Comparison of ENCODE assay signal across 26 mouse cellular contexts in genomic region chr4:108811550-108811949, GRCm38 (mm10). TPM values are rescaled to one million over a fixed set of nuclear protein-coding genes. Genes with fewer than 3 reads are reported as not detected.
"Had no signal": no experiment of that assay in that cellular context is flagged by ENCODE, and none has a peak within 500 bp of the region (broad histone marks: within the 10 kb centered on the region; RNA-seq: fewer than 3 reads in every experiment).

No protein-coding gene starts in this region.

- H3K9ac ChIP-seq: heart, embryonic 13.5 days; heart, embryonic 15.5 days; hindbrain, embryonic 12.5 days; hindbrain, embryonic 14.5 days; limb, embryonic 13.5 days; limb, embryonic 15.5 days had no signal

- ATAC-seq: forebrain, embryonic 16.5 days; hindbrain, embryonic 16.5 days; intestine, embryonic 16.5 days had no signal

- H3K27ac ChIP-seq: heart, adult 2 months; heart, embryonic 13.5 days; heart, embryonic 15.5 days; hindbrain, embryonic 12.5 days; hindbrain, embryonic 14.5 days; layer of hippocampus, adult 2 months; limb, embryonic 13.5 days; limb, embryonic 15.5 days had no signal

- H3K27me3 ChIP-seq: heart, embryonic 13.5 days; heart, embryonic 15.5 days; hindbrain, embryonic 12.5 days; limb, embryonic 13.5 days; limb, embryonic 15.5 days had no signal

- DNase-seq: gastrocnemius, postnatal 14 days; gastrocnemius, postnatal 36 days; heart, adult 2 months; heart, postnatal 14 days; heart, postnatal 36 days; kidney, adult 18-20 months; kidney, adult 8-10 months; kidney, postnatal 10 days; kidney, postnatal 25 days; kidney, postnatal 4 days; left cerebral cortex, postnatal 4 days had no signal

- H3K9me3 ChIP-seq: heart, embryonic 13.5 days; heart, embryonic 15.5 days; hindbrain, embryonic 12.5 days; limb, embryonic 13.5 days; limb, embryonic 15.5 days had no signal

- H3K4me2 ChIP-seq: heart, embryonic 11.5 days; heart, embryonic 13.5 days; heart, embryonic 15.5 days; hindbrain, embryonic 12.5 days; hindbrain, embryonic 14.5 days; limb, embryonic 13.5 days; limb, embryonic 15.5 days had no signal

- H3K4me1 ChIP-seq: heart, embryonic 13.5 days; heart, embryonic 15.5 days; limb, embryonic 13.5 days; limb, embryonic 15.5 days had no signal

- H3K4me3 ChIP-seq: heart, adult 2 months; heart, embryonic 13.5 days; heart, embryonic 15.5 days; hindbrain, embryonic 12.5 days; layer of hippocampus, adult 2 months; limb, embryonic 13.5 days; limb, embryonic 15.5 days had no signal

RNA-seq across cellular contexts. Expression of gene A730015C16Rik, which starts 36.9 kb away (rescaled TPM):
- total RNA-seq: gastrocnemius, adult 18-20 months; gastrocnemius, postnatal 36 days; heart, adult 2 months; heart, postnatal 14 days; heart, postnatal 36 days; layer of hippocampus, adult 2 months; left cerebral cortex, adult 18-20 months; left cerebral cortex, postnatal 25 days; left cerebral cortex, postnatal 4 days had no signal
- polyA plus RNA-seq: gonadal fat pad, adult 2 months; heart, adult 2 months had no signal
